Mouse (Mus musculus) lung, embryonic 15.5 days (tissue): Measurements from ENCODE around the gene Pga5. TPM values are rescaled to one million over a fixed set of nuclear protein-coding genes. Genes with fewer than 3 reads are reported as not detected.

ENCODE experiments used
- ATAC-seq: fragments of 200-750 bp; cut with Nextera tagmentation; 2 replicates; pipeline ENCODE4 v1.8.0; 2017; ENCODE audit warnings: moderate number of reproducible peaks, borderline replicate concordance; ENCODE audit not compliant: low FRiP score, low TSS enrichment; ENCODE audit errors: extremely low read depth
- H3K27ac ChIP-seq: fragments of 300-500 bp; sonication (generic); 2 replicates; pipeline ENCODE4 v1.5.1; 2015; ENCODE audit warnings: moderate library complexity, mild to moderate bottlenecking, inconsistent platforms
- H3K27me3 ChIP-seq: fragments of 300-500 bp; sonication (generic); 2 replicates; pipeline ENCODE4 v1.6.1; 2015; ENCODE audit warnings: inconsistent platforms
- H3K36me3 ChIP-seq: fragments of 300-500 bp; sonication (generic); 2 replicates; pipeline ENCODE4 v1.6.1; 2015; ENCODE audit warnings: inconsistent platforms
- H3K4me1 ChIP-seq: fragments of 300-500 bp; sonication (generic); 2 replicates; pipeline ENCODE4 v1.6.1; 2015; ENCODE audit warnings: inconsistent platforms
- H3K4me2 ChIP-seq: fragments of 300-500 bp; sonication (generic); 2 replicates; pipeline ENCODE4 v1.6.1; 2015; ENCODE audit warnings: inconsistent platforms, mild to moderate bottlenecking, moderate library complexity
- H3K4me3 ChIP-seq: fragments of 300-500 bp; sonication (generic); 2 replicates; pipeline ENCODE4 v1.5.1; 2015; ENCODE audit warnings: mild to moderate bottlenecking, inconsistent platforms
- H3K9ac ChIP-seq: fragments of 300-500 bp; sonication (generic); 2 replicates; pipeline ENCODE4 v1.6.1; 2015; ENCODE audit warnings: inconsistent platforms
- H3K9me3 ChIP-seq: fragments of 300-500 bp; sonication (generic); 2 replicates; pipeline ENCODE4 v1.6.1; 2016; ENCODE audit warnings: inconsistent platforms
- WGBS: fragments of 180-500 bp; shearing (Covaris S2); methylation state at CpG from one replicate; pipeline ENCODE4 v1.1.7; 2015; 5-methylcytosine and 5-hydroxymethylcytosine counted together
- polyA plus RNA-seq: library from polyadenylated mRNA; unstranded; fragments of >200 nt; fragmentation: Nextera tagmentation; extraction: Ambion mirVana; gene quantifications from 2 replicates; pipeline ENCODE4 v1.2.1, GENCODE M21; 2015

Gene Pga5
- polyA plus RNA-seq, 1 experiment from 2014 or later = not detected

DNA sequence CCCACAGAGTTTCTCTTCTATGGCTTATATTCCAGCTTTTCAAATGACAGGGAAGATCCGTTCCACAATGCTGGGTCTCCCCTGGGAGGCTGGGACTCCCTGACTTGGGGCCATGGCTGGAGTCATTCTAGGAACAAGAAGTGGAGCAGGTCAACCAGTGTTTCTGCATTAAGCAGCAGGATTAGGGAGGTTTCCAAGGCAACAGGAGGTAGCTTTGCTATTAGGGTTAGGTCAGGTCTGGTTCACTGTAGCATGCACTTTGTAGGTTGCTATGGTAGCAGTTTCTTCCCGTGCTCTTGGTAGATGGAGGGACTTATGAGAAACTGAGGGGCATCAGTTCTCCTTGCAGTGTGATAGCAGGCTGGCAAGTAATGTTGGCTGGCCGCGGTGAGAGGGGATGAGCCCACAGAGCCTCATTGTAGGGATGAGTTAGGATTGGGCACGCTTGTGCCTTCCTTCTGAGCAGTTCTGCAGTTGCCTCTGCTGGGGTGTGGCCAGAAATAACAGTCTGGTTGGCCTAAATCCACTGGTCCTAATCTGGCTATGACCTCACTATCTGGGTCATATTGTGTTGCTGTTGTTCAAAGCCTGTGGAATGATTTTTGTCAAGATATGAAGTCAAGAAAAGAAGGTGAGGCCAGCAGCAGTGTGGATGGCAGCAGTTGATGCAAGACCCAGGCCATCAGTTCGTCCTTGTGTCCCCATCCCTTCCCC, 23.3 kb upstream of the Pga5 start:
- no peaks in the 10 kb centered on the region for H3K36me3 ChIP-seq
- no peak for ATAC-seq
- H3K4me1 ChIP-seq = peaks cover 44% of the 10 kb centered on the region
- no peak overlapping the region for H3K4me2 ChIP-seq
- 61% methylated on average over 6 of the region's 6 CpGs for WGBS
- H3K9ac ChIP-seq = no peak overlapping the region
- no peaks in the 10 kb centered on the region for H3K9me3 ChIP-seq
- no peak overlapping the region for H3K27ac ChIP-seq
- H3K4me3 ChIP-seq = no peak overlapping the region
- no peaks in the 10 kb centered on the region for H3K27me3 ChIP-seq

- Histone ChIP-seq H3K9me3 (no peaks in the 10 kb centered on the region), H3K27me3 (no peaks in the 10 kb centered on the region), H3K36me3 (no peaks in the 10 kb centered on the region), H3K4me3 (no peak overlapping the region), H3K27ac (peak overlapping the region; percentile 76), H3K4me1 (peaks cover 48% of the 10 kb centered on the region), H3K4me2 (no peak overlapping the region; the same call in 1 of the 2 replicates), H3K9ac (no peak overlapping the region)
- WGBS = 24% methylated on average over 9 of the region's 9 CpGs
- peak; percentile 19; the same call in 1 of the 2 replicates for ATAC-seq
Observed at GRCm38 (mm10) chr19:10699851-10700250, 22.0 kb upstream of the Pga5 start.

GRCm38 (mm10) chr19:10698131-10698991, 20.5 kb upstream of the Pga5 start:
- Histone ChIP-seq H3K27ac (peak overlapping the region; percentile 76), H3K4me3 (no peak overlapping the region), H3K4me2 (no peak overlapping the region), H3K36me3 (no peaks in the 10 kb centered on the region), H3K9me3 (no peaks in the 10 kb centered on the region), H3K27me3 (no peaks in the 10 kb centered on the region), H3K9ac (no peak overlapping the region), H3K4me1 (peaks cover 48% of the 10 kb centered on the region)
- ATAC-seq = no peak
- WGBS = 54% methylated on average over 9 of the region's 9 CpGs

DNA sequence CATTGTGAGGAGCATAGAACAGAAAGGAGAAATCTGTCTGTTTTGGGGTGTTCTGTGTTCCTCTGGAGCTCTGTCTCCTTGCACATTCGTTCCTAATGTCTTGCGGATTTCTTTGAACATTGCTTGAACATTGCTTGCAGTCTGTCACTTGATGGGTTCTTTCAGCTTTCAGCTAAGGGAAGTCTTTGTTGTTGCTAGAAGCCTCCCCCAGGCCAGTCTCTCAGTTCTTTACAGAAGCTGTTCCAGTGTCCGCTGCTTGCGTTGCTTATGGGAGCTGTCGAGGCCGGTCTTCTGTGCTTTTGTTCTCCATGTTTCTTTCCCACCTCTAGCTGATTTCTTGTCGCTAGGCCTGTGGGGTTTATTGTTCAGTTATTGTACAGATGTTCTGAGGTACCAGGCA, 17.9 kb upstream of the Pga5 start:
- ATAC-seq = no peak
- H3K9ac ChIP-seq = no peak overlapping the region

DNA sequence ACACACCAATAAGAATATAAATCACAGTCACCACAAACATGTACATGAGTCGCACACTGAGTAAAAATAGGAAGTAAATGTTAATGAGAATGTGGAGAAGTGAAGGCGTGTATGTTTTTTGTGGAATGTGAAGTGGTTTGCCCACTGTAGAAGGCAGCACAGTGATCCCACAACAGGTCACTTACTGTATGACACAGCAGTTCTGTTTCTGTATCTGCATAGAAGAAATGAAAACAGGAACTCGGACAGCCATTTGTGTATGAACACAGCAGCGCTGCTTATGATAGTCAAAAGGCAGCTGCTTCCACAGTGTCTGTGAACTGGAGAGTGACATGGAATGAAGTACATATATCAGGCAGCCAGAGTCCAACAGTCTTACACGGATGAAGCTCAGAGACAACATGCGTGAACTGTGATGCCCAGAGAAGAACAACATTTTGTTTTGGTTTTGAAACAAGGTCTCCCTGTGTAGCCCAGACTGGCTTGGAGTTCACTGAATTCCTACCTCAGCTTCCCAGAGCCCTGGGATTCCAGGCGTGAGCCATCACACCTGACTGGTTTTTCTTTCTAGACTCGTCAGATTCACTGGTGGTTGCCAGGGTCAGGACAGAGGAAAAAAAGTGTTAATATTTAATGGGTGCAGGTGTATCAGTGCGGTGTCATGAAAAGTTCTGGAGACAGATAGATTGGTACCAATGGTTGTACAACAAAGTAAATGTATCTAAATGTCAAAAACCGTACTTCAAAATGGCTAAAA, 16.2 kb upstream of the Pga5 start:
- H3K4me3 ChIP-seq = no peak overlapping the region
- H3K36me3 ChIP-seq = no peaks in the 10 kb centered on the region
- no peak for ATAC-seq
- WGBS = 78% methylated on average over 10 of the region's 10 CpGs
- no peaks in the 10 kb centered on the region for H3K27me3 ChIP-seq
- H3K4me1 ChIP-seq = peaks cover 44% of the 10 kb centered on the region
- no peaks in the 10 kb centered on the region for H3K9me3 ChIP-seq
- H3K4me2 ChIP-seq = no peak overlapping the region
- H3K9ac ChIP-seq = no peak overlapping the region
- H3K27ac ChIP-seq = no peak overlapping the region

More for the DNA sequence above, 17.9 kb upstream of the Pga5 start:
- Histone ChIP-seq H3K9me3 (no peaks in the 10 kb centered on the region), H3K36me3 (no peaks in the 10 kb centered on the region), H3K4me2 (no peak overlapping the region), H3K27me3 (no peaks in the 10 kb centered on the region), H3K4me1 (peaks cover 42% of the 10 kb centered on the region), H3K4me3 (no peak overlapping the region), H3K27ac (peak overlapping the region; percentile 36; the same call in 1 of the 2 replicates)
- 52% methylated on average over 7 of the region's 7 CpGs for WGBS

DNA sequence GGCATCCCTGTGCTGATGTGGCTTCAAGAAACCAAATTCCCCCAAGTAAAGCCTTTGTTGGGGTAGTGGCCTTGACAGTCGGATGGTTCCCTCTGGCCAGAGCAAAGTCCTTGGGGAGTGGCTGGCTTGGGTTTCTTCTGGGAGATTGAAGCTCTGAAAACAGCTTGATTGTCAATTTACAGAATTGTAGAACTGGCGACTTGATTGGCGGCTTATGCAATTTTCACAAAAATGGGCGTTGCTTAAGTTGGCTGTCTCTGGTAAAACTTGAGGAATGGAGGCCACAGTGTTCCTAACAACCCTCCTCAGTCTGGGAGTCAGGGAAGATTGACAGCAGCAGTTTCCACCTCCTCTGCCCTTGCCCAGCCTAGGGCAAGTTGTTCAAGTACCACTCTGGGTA, 14.5 kb upstream of the Pga5 start:
- H3K4me1 ChIP-seq = peaks cover 33% of the 10 kb centered on the region
- H3K27ac ChIP-seq = no peak overlapping the region
- no peak overlapping the region for H3K4me2 ChIP-seq
- no peaks in the 10 kb centered on the region for H3K36me3 ChIP-seq
- ATAC-seq = no peak
- H3K27me3 ChIP-seq = no peaks in the 10 kb centered on the region
- 93% methylated on average over 4 of the region's 4 CpGs for WGBS
- no peak overlapping the region for H3K9ac ChIP-seq
- no peaks in the 10 kb centered on the region for H3K9me3 ChIP-seq
- no peak overlapping the region for H3K4me3 ChIP-seq

GRCm38 (mm10) chr19:10691660-10692059, 13.8 kb upstream of the Pga5 start:
- Histone ChIP-seq H3K4me1 (peaks cover 27% of the 10 kb centered on the region), H3K9ac (no peak overlapping the region)

GRCm38 (mm10) chr19:10691121-10691520, 13.2 kb upstream of the Pga5 start:
- no peak for ATAC-seq
- Histone ChIP-seq H3K4me2 (no peak overlapping the region), H3K27ac (no peak overlapping the region), H3K27me3 (no peaks in the 10 kb centered on the region), H3K36me3 (no peaks in the 10 kb centered on the region), H3K4me3 (no peak overlapping the region), H3K9ac (no peak overlapping the region), H3K9me3 (no peaks in the 10 kb centered on the region), H3K4me1 (peaks cover 27% of the 10 kb centered on the region)
- WGBS = 91% methylated on average over 4 of the region's 4 CpGs

More at GRCm38 (mm10) chr19:10691660-10692059, 13.8 kb upstream of the Pga5 start:
- Histone ChIP-seq H3K4me3 (no peak overlapping the region), H3K9me3 (no peaks in the 10 kb centered on the region), H3K27ac (no peak overlapping the region), H3K27me3 (no peaks in the 10 kb centered on the region), H3K4me2 (no peak overlapping the region), H3K36me3 (no peaks in the 10 kb centered on the region)
- WGBS = 62% methylated on average over 3 of the region's 3 CpGs
- no peak for ATAC-seq

GRCm38 (mm10) chr19:10690336-10690735, 12.5 kb upstream of the Pga5 start:
- Histone ChIP-seq H3K27me3 (no peaks in the 10 kb centered on the region), H3K4me3 (no peak overlapping the region), H3K9me3 (no peaks in the 10 kb centered on the region), H3K27ac (peak overlapping the region; percentile 98; the same call in 1 of the 2 replicates), H3K9ac (no peak overlapping the region), H3K36me3 (no peaks in the 10 kb centered on the region), H3K4me2 (peak overlapping the region; percentile 68), H3K4me1 (peaks cover 24% of the 10 kb centered on the region)
- WGBS = 53% methylated on average over 3 of the region's 3 CpGs
- no peak for ATAC-seq

GRCm38 (mm10) chr19:10689470-10690166, 11.7 kb upstream of the Pga5 start:
- Histone ChIP-seq H3K4me2 (peak overlapping the region; percentile 68), H3K27ac (peak overlapping the region; percentile 98), H3K36me3 (no peaks in the 10 kb centered on the region), H3K9ac (peak overlapping the region; percentile 88), H3K4me1 (peaks cover 24% of the 10 kb centered on the region), H3K9me3 (no peaks in the 10 kb centered on the region), H3K27me3 (no peaks in the 10 kb centered on the region), H3K4me3 (peak overlapping the region; percentile 90)
- WGBS = 22% methylated on average over 5 of the region's 5 CpGs
- no peak for ATAC-seq
